Mouse (Mus musculus): ENCODE data around the gene Rbms3. TPM values are rescaled to one million over a fixed set of nuclear protein-coding genes. Genes with fewer than 3 reads are reported as not detected.
A peak's percentile ranks its signal among the peaks of the same experiment; 100 is the strongest.

Rbms3 gene
- total RNA-seq (2017), result 0.13 TPM in 1 of 2 replicates, not detected in the other

- ATAC-seq (replicated peaks in 1 of 2; ENCODE audit: insufficient read depth in 1 of 2, low FRiP score in 2 of 2, low TSS enrichment in 1 of 2, low read depth in 1 of 2, poor library complexity in 2 of 2, severe bottlenecking in 2 of 2), result no peak
Observed at GRCm38 (mm10) chr9:117629771-117630170, at the start of gene Rbms3. Rbms3 (minus strand) TSS chr9:117629913.

DNA sequence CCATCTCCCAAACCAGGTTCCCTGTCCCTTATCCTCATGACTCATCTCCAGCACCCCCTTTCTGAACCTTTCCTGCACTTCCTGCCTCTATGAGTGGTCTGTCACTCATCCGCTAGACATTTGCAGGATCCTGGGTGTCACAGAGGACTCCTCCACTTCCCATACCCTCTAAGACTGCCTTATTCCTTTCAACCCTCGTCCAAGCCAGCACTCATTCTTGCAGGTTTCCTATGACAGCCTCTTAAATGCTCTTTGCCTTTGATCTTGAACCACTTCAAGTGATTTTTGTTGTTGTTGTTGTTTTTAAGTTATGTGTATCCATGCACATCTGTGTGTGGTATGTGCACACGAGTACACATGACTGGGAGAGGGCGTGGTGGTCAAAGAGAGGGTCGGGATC is 43.6 kb upstream of the Rbms3 start:
- no peak for ATAC-seq (replicated peaks in 1 of 2; ENCODE audit: insufficient read depth in 1 of 2, low FRiP score in 2 of 2, low TSS enrichment in 1 of 2, low read depth in 1 of 2, poor library complexity in 2 of 2, severe bottlenecking in 2 of 2)

- ATAC-seq (replicated peaks in 1 of 2; ENCODE audit: insufficient read depth in 1 of 2, low FRiP score in 2 of 2, low TSS enrichment in 1 of 2, low read depth in 1 of 2, poor library complexity in 2 of 2, severe bottlenecking in 2 of 2), result no peak
Observed at GRCm38 (mm10) chr9:117654626-117655025, 24.9 kb upstream of the Rbms3 start.

DNA sequence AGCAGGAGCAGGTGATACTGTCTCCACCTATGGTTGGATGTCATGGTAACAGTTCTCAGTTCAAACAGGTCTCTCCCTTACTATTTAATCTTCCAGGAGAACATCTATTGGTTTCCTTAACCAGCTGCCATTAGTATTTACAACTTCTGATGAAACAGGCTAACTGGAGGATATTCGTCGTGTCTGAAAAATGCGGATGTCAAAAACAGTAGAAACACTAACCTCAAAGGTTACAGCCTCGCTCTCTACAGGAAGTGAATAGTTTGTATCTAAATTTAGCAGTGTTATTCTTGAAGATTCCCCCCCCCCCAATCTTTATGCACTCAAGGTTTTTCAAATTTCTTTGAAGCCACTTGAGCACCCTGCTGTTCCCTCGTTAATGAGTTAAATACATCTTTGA is 23.9 kb upstream of the Rbms3 start:
- peak; percentile 58 to 72; a peak in 2 of 4 replicates for ATAC-seq (replicated peaks in 1 of 2; ENCODE audit: insufficient read depth in 1 of 2, low FRiP score in 2 of 2, low TSS enrichment in 1 of 2, low read depth in 1 of 2, poor library complexity in 2 of 2, severe bottlenecking in 2 of 2)

DNA sequence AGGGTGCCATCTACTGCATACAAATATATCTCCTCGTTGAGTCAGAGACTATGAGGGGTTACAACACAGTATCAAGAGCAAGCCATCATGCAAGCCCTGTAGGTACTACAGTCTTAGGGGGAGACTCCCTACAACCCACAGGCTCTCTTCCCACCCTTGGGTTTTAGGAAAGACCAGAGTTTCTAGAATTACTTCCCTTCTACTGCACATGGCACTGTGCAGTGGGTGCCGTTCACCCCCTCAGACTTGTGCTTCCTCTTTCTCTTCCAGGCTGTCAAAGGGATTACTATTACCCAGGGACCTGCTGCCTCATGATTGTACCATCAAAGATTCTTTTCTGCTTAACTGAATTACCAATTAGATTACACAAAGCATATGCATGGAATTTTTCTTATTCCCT is 16.4 kb upstream of the Rbms3 start:
- no peak for ATAC-seq (replicated peaks in 1 of 2; ENCODE audit: insufficient read depth in 1 of 2, low FRiP score in 2 of 2, low TSS enrichment in 1 of 2, low read depth in 1 of 2, poor library complexity in 2 of 2, severe bottlenecking in 2 of 2)

DNA sequence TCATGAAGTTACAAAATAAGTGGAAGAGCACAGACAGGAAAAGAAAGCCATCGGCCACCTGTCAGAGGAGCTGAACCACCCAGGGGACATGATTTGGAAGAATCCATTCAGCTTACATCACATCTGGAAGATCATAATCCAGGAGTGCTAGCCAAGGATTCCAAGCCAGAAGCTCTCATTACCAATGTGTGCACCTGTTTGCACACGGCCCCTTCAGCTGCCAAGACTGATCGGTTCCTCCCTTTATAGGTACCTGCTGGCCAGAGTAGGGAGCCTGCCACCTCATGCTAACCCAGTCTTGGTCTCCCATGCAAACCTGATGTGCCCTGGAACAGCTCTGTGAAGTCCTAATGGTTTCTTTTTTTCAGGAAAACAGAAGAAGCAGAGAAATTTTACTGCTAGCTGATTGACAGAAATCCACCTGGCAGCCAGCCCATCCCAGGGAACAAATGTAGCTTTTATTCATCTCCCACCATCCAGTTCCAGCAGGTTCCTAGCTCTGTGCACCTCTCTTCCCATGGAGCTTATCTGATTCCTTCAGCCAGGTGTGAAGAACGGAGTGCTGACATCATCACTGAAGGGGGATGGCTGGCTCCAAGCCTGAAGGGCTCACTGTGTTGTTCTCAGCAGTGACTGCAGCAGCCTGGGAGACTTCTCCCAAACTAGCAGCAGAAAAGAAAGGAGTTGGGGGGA is 11.5 kb upstream of the Rbms3 start:
- ATAC-seq (replicated peaks in 1 of 2; ENCODE audit: insufficient read depth in 1 of 2, low FRiP score in 2 of 2, low TSS enrichment in 1 of 2, low read depth in 1 of 2, poor library complexity in 2 of 2, severe bottlenecking in 2 of 2), result no peak

DNA sequence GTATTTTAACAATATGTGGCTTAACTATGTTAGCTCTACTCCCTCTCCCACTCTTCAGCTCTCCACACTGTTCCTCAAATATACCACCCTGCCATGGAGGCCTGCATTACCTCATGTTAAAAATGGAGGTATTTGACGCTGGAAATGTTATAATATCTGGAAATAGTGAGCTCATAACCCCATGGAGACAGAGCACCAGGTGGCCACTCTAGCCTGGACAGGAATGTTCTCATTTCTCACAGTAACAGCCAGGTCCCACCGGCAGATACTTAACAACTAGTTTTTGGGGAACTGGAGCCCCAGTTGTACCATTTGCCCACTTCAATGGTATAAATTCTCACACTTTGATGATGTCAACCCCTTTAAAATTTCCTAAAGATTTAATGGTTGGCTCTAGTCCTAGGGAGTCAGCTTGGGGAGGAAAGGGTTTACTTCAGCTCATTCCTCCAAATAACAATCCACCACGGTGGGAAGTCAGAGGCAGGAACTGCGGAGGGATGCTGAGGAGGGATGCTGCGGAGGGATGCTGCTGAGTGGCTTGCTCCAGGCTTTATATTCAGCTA is 9.0 kb upstream of the Rbms3 start:
- no peak for ATAC-seq (replicated peaks in 1 of 2; ENCODE audit: insufficient read depth in 1 of 2, low FRiP score in 2 of 2, low TSS enrichment in 1 of 2, low read depth in 1 of 2, poor library complexity in 2 of 2, severe bottlenecking in 2 of 2)

- ATAC-seq (replicated peaks in 1 of 2; ENCODE audit: insufficient read depth in 1 of 2, low FRiP score in 2 of 2, low TSS enrichment in 1 of 2, low read depth in 1 of 2, poor library complexity in 2 of 2, severe bottlenecking in 2 of 2), result no peak
Observed at GRCm38 (mm10) chr9:117636492-117636891, 6.8 kb upstream of the Rbms3 start.

DNA sequence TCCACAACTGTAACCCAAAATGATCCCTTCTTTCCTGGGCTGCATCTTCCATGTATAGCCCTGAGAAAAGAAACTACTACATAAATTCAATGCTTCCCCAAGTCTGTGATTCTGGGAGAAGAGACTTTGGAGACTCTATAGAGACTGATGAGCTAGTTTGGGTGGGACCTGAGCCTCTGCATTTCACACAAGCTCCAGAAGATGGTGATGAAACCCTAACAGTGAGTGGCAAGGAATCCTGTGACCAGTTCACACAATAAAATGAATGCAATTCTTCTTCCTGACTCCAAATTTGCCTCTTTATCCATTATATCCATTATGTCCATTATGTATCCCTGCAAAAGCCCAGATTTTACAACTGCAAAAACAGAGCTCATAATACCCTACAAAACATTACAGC is 2.5 kb downstream of the Rbms3 start:
- ATAC-seq (replicated peaks in 1 of 2; ENCODE audit: insufficient read depth in 1 of 2, low FRiP score in 2 of 2, low TSS enrichment in 1 of 2, low read depth in 1 of 2, poor library complexity in 2 of 2, severe bottlenecking in 2 of 2), result no peak

DNA sequence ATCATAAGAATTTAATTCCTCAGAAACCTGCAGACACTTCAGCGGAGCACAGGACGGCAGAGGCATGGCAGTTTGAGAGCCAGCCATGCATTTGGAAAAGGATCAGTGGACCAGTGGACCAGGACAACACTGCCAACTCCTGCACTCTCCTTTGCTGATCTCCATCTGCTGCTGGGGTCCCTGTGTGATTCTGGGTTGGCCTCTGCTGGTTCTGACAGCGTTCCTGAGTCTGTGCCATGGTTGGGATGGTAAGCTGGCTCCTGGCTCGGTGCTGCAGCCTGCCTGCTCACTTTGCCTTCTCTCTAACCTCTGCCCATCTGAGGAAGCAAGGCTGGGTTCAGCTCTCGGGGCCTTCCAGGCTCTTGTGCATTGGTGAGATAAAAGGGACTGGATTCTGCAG is 28.9 kb downstream of the Rbms3 start:
- ATAC-seq (replicated peaks in 1 of 2; ENCODE audit: insufficient read depth in 1 of 2, low FRiP score in 2 of 2, low TSS enrichment in 1 of 2, low read depth in 1 of 2, poor library complexity in 2 of 2, severe bottlenecking in 2 of 2), result no peak

DNA sequence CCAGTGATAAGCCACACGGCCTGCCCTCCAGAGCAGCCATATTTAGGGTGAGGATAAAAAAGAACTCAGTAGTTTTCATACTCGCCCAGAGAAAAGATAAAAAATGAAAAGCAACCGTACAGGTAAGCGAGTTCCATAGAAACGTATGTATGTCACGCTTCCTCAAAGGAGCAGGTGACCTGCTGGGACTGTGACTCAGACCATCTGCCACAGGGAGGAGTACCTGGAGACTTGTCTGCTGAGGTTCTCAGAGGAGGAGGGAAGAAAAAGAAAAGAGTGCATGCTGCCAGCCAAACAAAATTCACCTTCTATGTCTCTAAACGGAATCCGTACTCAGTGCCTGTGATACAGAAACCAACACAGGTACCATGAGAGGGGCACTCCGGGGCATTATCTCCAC is 30.4 kb downstream of the Rbms3 start:
- ATAC-seq (replicated peaks in 1 of 2; ENCODE audit: insufficient read depth in 1 of 2, low FRiP score in 2 of 2, low TSS enrichment in 1 of 2, low read depth in 1 of 2, poor library complexity in 2 of 2, severe bottlenecking in 2 of 2), result no peak

DNA sequence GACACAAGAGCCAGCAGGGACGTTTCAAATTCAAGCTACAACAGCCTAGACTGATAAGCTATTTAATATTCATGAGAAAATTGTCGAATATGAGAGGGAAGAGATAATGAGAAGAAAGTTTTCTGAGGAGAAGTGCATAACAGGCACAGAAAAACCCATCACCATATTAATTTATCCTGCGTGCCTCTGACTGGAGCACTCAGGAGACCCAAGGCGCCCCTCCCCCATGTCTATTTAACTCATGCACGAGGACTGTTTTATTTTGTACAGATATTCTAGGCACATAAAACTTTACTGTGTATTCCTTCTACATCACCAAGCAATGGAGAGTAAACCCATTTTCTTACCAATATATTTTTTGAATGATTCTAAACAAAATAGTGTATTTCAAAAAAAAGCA is 33.6 kb downstream of the Rbms3 start:
- ATAC-seq (replicated peaks in 1 of 2; ENCODE audit: insufficient read depth in 1 of 2, low FRiP score in 2 of 2, low TSS enrichment in 1 of 2, low read depth in 1 of 2, poor library complexity in 2 of 2, severe bottlenecking in 2 of 2), result no peak

DNA sequence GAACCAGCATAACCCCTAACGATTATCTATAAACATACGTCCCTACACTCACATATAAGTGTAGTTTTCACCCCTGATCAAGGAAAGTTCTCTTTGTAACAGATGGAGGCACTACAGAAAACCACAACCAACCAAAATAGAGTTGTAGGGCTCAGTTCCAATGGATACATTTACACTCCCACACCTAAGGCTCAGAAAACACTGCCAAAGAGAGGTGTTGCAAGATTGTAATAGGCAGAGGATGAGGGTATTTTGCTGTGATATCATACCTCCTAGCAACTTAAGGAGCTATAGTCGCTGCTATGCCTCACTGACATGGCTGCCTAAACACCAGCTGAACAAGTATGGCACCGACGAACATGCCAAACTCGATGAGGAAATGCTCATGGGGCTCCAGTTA is 44.4 kb downstream of the Rbms3 start:
- no peak for ATAC-seq (replicated peaks in 1 of 2; ENCODE audit: insufficient read depth in 1 of 2, low FRiP score in 2 of 2, low TSS enrichment in 1 of 2, low read depth in 1 of 2, poor library complexity in 2 of 2, severe bottlenecking in 2 of 2)

- no peak for ATAC-seq (replicated peaks in 1 of 2; ENCODE audit: insufficient read depth in 1 of 2, low FRiP score in 2 of 2, low TSS enrichment in 1 of 2, low read depth in 1 of 2, poor library complexity in 2 of 2, severe bottlenecking in 2 of 2)
Observed at GRCm38 (mm10) chr9:117583638-117584037, 46.1 kb downstream of the Rbms3 start.

GRCm38 (mm10) chr9:117582591-117582990 is 47.1 kb downstream of the Rbms3 start:
- ATAC-seq (replicated peaks in 1 of 2; ENCODE audit: insufficient read depth in 1 of 2, low FRiP score in 2 of 2, low TSS enrichment in 1 of 2, low read depth in 1 of 2, poor library complexity in 2 of 2, severe bottlenecking in 2 of 2), result no peak

DNA sequence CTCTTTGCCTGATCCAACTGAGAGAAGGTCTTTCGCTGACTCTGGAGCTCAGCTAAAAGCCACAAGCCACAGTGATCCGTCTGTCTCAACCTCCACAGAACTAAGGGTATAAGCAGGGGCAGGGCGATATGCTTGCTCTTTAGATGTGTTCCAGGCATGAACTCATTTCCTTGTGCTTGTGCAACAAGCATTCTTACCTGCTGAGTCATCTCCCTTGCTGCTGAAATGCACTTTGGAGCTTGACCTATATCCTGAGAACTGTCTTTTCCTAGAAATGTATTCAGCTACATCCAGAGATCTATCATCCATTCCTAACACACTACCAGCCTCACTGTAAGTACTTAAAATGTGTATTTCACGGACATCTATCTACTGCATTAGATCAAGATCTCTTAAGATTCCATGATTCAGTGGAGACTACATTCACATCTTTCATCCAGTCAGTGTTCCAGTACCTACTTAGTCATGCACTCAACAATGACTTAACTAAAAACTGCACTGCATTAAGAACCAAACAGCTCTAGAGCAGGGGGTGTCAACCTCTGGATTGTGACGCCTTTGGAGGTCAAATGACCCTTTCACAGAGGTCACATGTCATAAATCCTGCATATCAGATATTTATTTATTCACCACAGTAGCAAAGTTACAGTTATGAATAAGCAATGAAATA is 58.4 kb downstream of the Rbms3 start:
- ATAC-seq (replicated peaks in 1 of 2; ENCODE audit: insufficient read depth in 1 of 2, low FRiP score in 2 of 2, low TSS enrichment in 1 of 2, low read depth in 1 of 2, poor library complexity in 2 of 2, severe bottlenecking in 2 of 2), result no peak; a peak in 1 of 4 replicates

DNA sequence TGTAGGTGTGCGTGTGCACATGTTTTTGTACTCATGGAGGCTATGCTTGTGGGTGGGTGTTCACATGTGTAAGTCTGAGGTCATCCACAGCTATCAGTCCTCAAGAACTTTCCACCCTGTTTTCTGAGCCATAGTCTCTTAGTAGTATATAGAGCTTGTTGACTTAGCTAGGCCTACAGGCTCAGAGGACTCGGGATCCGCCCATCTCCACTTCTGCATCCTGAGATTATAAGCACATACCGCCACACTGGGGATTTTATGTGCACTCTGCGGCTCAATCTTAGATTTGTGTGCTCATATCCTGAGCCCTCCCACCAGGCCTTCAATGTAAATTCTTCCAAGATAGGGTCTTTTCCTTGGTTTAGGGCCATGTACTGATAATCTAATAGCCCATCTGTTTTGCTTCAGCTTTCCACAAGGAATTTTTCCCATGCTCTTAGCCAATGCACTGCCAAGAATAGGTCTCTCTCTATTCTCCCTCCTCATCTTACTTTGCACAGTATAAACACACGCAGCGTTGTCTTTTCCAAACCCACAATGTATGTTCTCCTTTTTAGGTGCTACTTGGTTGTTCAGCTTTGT is 59.4 kb downstream of the Rbms3 start:
- no peak for ATAC-seq (replicated peaks in 1 of 2; ENCODE audit: insufficient read depth in 1 of 2, low FRiP score in 2 of 2, low TSS enrichment in 1 of 2, low read depth in 1 of 2, poor library complexity in 2 of 2, severe bottlenecking in 2 of 2)

- ATAC-seq (replicated peaks in 1 of 2; ENCODE audit: insufficient read depth in 1 of 2, low FRiP score in 2 of 2, low TSS enrichment in 1 of 2, low read depth in 1 of 2, poor library complexity in 2 of 2, severe bottlenecking in 2 of 2), result no peak
Observed at GRCm38 (mm10) chr9:117566293-117566692, 63.4 kb downstream of the Rbms3 start.

Measured in hematopoietic stem cell, adult 5-6 weeks (primary cell).